Mouse (Mus musculus) c-Kit-positive CD71-positive TER-119-negative erythroid progenitor cells, embryonic 14.5 days (primary cell): ENCODE data around the gene AI837181.

Source experiments
- DNase-seq: peaks from one replicate; pipeline ENCODE4 v3.0.0-alpha.2; 2013; ENCODE audit warnings: low read depth

AI837181 gene

DNA sequence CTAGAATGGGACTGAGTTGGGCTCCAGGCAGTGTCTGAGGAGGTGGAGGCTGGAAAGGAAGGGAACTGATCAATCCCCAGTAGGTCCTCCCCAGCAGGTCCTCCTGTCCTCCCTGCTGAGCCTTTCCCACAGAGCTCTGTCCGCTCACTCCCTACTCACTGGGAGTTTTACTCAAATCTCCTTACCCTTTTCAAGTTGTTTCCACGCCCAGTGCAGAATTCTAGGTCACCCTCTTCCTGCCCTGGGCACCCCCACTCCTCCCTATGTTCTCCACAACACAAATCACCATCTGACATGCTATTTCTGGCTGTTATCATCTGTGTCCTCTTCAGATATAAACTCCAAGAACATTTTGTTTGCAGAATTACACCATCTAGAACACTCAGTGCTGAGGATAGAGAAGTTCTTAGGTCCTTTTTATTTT is 10.4 kb upstream of the AI837181 start:
- no peak for DNase-seq

DNA sequence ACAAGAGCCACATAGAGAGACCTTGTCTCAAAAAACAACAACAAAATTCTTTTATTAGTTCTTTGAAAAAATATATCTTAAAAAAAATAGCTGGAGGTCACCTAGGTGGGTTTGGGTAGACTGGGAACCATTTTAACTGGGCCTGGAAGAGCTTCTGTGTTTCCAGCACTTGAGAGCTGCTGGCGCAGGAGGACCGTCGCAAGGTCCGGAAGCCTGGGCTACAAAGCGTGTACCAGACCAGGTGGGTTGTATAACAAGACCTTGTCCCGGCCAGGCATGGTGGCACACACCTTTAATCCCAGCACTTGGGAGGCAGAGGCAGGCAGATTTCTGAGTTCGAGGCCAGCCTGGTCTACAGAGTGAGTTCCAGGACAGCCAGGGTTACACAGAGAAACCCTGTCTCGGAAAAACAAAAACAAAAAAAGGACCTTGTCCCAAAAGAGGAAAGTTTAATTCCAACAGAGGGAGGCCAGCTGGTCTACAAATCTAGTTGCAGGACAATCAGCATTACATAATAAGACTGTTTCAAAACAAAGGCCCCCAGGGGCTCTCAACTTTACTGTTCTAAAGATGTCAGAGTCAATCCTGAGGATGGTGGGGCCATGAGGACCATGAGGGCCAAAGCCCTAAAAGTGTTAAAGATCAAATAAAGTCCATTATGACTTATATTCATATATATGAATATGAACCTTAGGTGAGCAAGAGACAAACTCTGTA is 6.0 kb upstream of the AI837181 start:
- DNase-seq = no peak

DNA sequence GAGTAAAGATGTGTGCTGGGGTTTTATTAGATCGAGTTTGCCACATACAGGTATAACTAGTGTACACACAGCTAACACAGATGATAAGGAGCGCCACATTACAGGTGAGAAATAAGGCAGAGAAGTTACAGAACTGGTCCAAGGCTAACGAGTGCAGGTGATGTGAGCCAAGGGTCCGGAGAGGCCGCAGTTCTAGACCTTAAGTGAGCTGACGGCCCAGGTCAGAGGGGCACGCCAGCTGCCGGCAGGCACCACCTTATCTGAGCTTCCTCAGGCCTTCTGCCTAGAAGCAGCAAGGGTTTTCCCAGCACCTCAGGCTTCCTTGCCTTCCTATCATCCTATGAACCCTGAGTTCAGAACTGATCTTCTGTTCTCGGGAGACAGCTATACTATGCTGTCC is 5.3 kb upstream of the AI837181 start:
- no peak for DNase-seq

DNA sequence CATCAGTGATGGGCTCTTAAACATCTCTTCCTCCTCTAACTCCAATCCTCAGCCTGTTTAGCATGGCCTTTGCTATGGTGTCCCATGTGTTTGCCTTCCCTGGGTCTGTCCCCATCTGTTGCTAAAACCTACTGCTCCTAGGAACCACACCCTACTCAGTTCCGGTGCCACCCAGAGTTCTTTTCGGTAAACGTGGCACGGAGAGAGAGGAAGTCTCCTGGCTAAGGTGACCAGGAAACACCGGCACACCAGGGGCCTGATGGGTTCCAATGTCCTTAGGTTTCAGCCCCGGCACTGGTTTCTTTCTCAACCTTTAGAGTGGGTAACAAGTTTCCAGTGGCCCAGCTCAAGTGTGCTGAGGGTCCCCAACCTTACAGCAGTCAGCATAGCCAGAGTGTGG is 4.4 kb upstream of the AI837181 start:
- DNase-seq = no peak

DNA sequence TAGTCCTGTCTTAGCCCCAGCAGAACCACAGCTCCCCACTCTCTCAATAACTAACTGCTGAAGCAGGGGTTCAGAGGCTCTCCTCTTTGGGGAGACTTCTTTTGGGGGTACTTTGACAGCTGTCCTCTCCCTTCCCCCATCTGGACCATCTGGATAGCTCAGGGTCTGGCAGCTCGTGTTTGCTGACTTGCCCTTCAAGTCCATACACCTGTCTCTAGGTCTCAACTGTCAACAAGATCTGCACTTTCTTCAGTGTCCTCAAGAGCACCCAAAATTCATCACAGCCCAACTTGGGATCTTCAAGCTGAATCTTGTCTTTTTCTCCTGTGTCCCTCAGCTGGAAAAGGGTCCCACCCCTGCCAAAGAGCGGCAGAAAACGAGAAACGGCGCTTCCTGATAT is 3.2 kb upstream of the AI837181 start:
- no peak for DNase-seq

DNA sequence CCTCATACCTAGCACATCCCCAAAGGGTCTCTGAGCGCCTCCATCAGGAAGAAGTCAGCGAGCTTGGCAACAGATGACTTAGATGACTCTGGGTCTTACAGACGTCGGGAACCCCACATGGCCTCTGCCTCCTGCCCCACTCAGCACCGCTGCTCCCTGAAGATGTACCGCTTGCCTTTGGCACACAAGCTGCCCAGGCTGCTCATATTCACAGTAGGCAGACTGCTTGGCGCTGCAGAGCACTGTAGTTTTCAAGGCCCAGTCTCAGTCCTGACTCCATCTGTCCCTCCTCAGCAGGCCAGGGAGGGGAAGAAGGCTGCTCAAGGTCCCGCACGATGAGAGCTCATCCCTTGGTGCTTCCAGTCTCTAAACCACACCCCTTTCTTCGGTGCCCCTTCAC is 2.7 kb upstream of the AI837181 start:
- no peak for DNase-seq

DNA sequence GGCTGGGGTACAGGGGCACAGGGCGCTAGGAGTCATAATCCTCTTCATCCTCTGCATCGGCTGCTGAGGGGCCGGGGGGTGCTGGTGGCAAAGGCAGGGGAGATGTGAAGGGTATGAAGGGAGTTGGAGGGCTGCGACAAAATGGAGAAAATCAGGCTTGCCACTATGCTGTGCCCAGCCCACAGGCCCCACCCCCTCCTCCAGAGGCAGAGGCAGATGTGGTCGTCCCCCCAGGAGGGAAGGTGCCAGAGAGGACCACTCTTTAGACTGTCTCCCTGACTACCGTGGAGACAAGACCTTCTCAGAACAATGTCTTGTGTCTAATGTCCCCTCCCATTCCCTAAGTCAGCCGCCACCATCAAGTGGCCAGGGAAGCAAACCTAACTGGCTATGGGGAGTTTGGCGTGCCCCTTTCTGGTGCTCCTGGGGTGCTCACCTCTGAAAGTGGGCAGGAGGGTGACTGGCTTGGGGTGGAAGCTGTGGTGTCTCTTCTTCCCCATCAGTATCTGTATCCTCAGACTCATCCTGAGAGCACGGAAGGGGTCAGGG is 2.0 kb upstream of the AI837181 start:
- DNase-seq = no peak

DNA sequence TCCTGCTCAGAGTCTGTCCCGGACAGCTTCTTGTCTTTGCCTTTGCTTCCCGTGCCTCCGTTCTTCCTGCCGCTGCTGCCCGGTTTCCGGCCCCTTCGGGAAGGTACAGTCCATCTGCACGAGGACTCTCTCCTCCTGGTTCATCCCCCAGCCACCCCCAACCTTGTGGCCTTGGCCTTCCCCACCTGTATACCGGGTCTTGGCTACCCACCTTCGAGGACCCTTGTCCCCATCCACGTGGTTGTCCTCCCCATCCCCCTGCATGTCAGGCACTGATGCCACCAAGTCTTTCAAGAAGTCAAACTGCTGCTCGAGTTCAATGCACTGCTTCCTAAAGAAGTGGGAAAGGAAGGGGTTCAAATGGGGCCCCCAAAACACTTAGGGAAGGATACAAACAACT is 1.4 kb upstream of the AI837181 start:
- DNase-seq = no peak

DNA sequence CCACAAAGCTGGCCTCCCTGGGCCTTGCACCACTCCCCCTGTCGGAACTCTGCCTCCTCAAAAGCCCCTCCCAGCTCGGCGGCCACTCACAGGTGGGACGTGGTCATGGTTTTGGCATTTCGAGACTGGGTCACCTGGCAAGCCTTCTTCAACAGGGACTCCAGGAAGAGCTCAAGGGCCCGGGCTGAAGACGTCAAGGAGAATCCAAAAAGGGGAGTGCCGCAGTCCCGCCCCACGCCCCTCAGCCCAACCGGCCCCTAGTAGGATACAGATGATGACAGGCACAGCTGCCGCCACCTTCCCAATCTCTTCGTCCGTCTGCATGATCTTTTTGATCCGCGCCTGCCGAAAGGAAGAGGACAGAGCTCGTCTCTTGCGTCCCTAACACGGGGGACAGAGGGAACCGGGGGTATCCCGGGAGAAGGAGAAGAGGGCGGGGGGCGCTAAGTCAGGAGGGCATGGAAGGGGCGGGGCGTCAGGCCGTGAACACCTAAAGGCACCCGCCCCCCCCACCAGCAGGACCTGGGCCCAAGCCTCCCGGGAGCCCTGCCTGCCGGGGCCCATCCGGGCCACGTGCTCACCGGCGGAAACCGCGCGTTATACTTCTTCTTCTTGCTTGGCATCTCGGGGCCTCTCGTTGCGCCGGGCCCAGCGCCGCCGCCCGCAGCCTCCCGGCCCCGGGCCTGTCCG is 707 bp upstream of the AI837181 start:
- DNase-seq = no peak

DNA sequence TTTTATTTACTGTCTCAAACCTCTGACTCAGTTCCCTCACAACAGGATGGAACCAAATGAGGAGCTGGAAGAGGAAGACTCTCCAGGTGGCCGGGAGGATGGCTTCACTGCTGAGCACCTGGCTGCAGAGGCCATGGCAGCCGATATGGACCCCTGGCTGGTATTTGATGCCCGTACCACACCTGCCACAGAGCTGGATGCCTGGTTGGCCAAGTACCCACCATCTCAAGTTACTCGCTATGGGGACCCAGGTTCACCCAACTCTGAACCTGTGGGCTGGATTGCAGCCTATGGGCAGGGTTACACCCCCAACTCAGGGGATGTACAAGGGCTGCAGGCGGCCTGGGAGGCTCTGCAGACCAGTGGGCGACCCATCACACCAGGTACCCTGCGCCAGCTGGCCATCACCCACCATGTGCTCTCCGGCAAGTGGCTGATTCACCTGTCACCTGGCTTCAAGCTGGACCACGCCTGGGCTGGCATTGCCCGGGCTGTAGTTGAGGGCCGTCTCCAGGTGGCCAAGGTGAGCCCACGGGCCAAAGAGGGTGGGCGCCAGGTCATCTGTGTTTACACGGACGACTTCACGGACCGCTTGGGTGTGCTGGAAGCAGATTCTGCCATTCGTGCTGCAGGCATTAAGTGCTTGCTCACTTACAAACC is 1.1 kb downstream of the AI837181 start:
- no peak for DNase-seq

DNA sequence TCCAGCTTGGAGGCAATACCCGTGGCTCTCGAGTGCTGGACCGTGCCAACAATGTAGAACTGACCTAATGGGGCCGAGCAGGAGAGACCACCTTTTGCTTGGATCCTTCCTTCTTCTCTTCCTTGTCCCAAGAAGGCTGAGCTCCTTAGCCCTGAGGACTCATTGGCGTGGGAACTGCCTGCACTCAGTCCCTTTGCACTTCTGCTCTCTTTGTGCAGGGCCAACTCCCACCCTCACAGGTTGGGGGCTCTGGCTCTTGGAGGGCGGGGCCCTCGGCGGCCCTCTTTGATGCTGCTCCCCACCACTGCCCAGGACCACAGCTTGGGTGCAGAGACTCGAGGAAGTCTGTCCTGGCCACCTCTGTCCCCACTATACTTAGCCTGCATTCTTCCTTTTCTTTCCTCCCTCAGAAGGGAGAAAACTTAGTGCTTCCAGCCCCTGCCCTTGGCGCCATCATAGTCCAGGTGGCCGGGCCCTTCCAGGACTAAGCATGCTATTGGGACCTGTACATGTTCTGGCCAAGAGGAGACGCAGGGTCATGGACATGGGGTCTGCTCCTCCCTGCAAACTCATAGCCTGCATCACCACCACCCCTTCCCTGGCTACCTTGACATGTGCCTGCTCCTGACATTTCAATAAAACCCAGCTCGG is 1.8 kb downstream of the AI837181 start:
- no peak for DNase-seq

DNA sequence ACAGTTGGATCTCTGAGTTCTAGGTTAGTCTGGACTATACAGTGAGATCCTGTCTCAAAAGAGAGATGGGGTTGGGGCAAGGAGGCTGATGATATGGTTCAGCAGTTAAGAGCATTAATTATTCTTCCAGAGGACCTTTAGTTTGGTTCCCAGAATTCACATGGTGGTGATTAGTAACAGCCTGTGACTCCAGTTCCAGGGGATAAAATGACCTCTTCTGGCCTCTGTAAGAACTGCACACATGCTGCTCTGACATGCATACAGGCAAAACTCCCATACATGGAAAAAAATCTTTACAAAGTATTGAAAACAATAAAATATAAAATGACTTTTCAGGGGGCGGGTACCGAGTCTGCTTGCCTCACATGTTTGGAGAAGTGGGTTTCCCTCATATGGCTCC is 3.1 kb downstream of the AI837181 start:
- DNase-seq = no peak

DNA sequence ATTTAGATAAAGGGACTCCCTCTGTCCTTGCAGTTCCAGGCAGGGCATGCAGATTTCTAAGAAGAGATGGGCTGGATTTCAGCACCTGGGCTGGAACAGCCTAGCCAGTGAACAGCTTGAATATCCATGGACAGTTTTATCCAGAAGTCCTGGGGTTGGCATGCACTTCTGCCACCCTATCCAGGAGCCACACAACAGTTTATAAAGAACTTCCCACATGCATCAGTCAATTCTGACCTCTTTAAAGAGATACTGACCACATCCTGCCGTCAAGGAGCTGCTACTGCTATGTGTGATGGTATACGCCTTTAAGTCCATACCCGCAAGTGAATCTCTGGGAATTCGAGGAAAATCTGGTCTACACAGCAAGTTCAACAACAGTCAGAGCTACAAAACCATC is 4.3 kb downstream of the AI837181 start:
- DNase-seq = no peak

DNA sequence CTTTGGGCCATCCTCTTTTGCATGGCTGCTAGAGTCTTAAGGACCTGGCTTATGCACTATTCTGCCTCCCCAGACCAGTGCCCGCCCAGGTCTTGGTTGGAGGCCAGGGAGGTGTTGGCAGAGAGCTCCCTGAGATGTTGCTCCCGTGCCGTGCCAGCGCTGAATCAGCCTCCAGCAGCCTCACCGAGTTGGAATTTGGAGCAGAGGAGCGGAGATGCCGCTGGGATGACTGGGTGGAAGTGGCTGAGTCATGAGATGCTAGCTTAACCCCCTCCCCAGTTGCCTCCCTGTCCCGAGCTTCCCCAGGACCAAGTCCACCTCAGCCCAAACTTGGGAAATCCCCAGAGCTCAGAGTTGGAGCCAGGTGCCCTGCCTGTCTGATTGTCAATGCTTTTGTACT is 4.9 kb downstream of the AI837181 start:
- no peak for DNase-seq

DNA sequence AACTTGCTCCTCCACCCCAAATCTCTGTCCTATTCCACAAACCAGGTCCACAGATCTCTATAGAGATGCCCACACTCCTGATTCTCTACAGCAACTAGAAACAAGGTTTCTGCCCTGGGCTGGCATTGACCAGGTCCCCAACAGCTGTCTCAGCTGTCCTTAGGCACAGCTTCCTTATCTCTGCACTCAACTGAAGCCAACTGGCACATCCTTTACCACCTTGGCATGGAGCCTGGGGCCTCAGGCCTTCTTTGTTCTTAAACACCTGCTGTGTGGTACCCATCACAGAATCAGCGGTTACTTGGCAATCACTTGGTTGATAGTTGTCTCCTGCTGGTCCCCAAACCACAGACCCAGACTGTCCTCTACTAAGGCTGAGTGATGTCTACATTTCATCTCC is 5.5 kb downstream of the AI837181 start:
- DNase-seq = no peak

DNA sequence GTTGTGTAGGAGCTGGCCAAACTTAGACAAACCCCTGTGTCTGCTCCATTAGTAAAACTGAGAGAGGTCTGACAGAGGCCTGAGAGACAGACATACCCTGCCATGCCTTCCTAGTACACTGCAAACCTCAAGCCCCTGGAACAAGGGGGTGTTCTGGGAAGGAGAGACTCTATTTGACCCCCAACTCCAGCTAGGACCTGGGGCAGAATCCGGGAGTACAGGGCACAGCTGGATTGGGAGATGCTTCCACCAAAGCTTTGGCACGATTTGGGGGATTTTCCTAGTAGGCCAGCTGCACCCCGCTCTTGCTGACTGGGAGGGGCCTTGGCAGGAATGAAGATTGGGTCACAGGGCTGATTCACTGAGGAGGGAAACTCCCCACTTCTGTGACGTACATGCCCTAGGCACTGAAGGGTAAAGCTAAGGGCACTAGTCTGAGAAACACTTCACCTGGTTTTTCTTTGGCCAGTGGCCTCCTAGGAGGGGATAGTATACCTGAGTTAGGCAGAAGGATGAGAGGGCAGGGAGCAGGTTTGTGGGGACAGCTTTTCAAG is 7.0 kb downstream of the AI837181 start:
- no peak for DNase-seq

DNA sequence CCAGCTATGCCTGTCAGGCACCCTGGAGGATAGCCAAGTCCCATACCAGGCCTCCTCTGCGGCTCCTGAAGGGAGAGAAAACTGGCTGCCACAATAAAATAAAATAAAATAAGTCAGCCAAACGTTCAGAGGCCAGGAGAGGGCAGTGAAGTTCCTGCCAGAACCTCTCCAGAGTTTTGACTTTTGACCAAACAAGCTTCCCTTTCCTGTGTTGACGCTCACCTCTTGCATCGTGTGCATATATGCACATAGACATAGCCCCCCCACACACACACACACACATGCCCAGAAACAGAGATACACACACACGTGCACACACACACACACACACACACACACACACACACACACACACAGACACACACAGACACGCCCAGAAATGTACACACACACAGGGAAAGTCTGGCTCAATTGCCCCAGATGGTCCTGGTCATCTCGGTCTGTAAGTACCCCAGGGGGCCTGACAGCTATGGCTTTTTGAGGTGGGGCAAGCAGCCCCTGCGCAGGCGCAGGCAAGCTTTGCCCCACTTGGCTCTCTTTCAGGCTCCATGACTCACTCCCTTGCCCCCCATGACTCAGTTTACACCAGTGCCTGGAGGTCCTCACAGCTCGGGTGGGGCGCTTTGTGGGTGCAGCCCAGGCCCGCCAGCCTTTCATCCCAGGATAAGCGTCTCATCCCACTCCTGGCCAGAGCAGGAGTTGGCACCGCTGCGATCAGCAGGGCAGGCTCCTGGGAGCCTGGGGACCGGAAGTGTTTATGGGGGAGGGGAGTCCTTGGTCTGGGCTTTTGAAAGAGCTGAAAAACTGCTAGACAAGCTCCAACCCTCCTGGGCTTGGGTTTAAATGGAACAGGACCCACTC is 8.3 kb downstream of the AI837181 start:
- peak; percentile 48 for DNase-seq

DNA sequence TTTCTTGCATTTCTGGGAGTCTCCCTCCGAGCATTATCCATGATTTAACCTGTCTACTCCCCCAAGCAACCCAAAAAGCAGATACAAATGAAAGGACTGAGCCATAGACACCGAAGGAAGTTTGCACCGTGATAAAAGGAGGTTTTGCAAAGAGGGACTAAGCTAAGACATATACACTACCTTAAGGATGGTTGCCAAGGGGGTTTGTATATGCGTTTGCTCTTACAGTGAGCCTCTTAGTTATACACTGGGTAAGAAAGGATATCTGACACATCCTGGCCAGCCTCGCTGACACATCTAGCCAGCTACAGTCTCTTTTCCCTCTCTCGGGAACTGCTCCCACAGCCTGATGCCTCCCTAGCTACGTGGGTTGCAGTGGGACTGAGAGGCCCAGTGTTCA is 9.0 kb downstream of the AI837181 start:
- no peak for DNase-seq

DNA sequence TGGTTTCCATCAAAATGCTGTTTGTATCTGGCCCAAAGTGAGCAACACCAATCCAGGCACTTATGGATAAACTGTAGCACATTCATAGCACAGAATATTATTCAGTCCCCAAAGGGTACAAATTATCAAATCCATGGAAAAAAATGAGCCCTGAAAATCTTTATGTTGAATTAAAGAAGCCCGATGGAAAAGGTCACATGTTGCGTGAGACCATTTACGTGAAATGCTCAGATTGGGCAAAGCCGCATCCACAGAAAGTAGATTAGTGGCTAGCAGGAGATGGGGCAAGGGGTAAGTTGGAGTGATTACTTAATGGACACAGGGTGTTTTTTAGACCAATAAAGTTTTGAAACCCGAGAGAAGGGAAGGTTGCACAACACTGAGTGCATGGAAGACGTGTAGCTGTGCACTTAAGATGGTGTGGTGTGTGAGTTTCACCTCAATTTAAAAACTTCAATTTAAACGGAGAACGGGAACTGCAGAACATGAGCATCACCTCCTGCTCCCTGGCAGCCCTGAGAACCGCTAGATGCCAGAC is 19.5 kb downstream of the AI837181 start:
- no peak for DNase-seq

DNA sequence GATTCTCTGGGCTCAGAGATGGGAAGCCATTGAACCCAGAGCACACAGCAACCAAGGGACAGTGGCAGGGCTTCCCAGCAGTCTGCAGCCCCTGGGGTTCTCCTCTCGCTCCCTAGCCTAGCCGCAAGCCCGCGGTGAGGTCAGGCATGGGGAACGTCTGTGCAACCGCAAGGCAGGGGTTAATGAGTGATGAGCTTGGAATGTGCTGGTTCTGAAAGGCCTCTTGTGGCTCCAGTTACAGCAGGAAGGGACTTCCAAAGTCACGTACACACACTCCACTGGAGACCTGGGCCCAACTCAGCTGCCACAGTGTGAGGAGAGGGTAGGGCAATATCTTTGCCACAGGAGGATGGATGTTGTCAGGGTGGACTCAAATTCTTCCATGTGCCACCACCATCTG is 20.0 kb downstream of the AI837181 start:
- no peak for DNase-seq

DNA sequence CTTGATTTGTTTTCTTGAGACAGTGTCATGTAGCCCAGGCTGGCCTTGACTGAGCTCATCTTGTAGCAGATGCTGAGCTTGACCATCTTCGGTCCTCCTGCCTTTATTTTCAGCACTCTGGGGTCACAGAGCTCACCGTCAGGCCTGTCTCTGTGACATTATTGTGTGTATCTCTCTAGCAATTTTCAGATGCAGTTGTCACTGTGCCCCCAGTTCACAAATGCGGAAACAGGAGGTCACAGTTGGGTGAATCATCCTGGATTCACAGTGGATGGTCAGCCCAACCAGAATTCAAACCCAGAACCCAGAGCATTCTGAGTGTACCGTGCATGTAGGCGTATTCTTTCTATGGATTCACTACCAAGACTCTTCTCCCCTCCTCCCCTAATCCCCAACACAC is 20.8 kb downstream of the AI837181 start:
- DNase-seq = no peak
